Mouse (Mus musculus) kidney, embryonic 14.5 days (tissue): Measurements from ENCODE around the gene Plcd1. TPM values are rescaled to one million over a fixed set of nuclear protein-coding genes. Genes with fewer than 3 reads are reported as not detected.

Experiments used
- ATAC-seq: fragments of 200-750 bp; cut with Nextera tagmentation; 2 replicates; pipeline ENCODE4 v1.8.0; 2017; ENCODE audit warnings: moderate number of reproducible peaks, mild to moderate bottlenecking, moderate TSS enrichment, moderate library complexity; ENCODE audit not compliant: low FRiP score, low TSS enrichment
- H3K27ac ChIP-seq: fragments of 300-500 bp; sonication (generic); 2 replicates; pipeline ENCODE4 v1.5.1; 2014; ENCODE audit warnings: low read depth, mild to moderate bottlenecking, low read length, moderate library complexity, mixed read lengths
- H3K27me3 ChIP-seq: fragments of 300-500 bp; sonication (generic); 2 replicates; pipeline ENCODE4 v1.6.1; 2014; ENCODE audit warnings: mild to moderate bottlenecking, low read length; ENCODE audit not compliant: control insufficient read depth, insufficient read depth
- H3K36me3 ChIP-seq: fragments of 300-500 bp; sonication (generic); 2 replicates; pipeline ENCODE4 v1.6.1; 2014; ENCODE audit warnings: low read length, mixed read lengths; ENCODE audit not compliant: control insufficient read depth, insufficient read depth
- H3K4me1 ChIP-seq: fragments of 300-500 bp; sonication (generic); 2 replicates; pipeline ENCODE4 v1.6.1; 2014; ENCODE audit warnings: low read length, mixed read lengths; ENCODE audit not compliant: control insufficient read depth, insufficient read depth
- H3K4me2 ChIP-seq: fragments of 300-500 bp; sonication (generic); replicated peaks from 2 replicates; pipeline ENCODE4 v1.6.1; 2014; ENCODE audit warnings: low read depth, mild to moderate bottlenecking, low read length
- H3K4me3 ChIP-seq: fragments of 300-500 bp; sonication (generic); 2 replicates; pipeline ENCODE4 v1.5.1; 2014; ENCODE audit warnings: mild to moderate bottlenecking, low read length
- H3K9ac ChIP-seq: fragments of 300-500 bp; sonication (generic); 2 replicates; pipeline ENCODE4 v1.6.1; 2014; ENCODE audit warnings: low read depth, mild to moderate bottlenecking, low read length, moderate library complexity
- H3K9me3 ChIP-seq: fragments of 300-500 bp; sonication (generic); 2 replicates; pipeline ENCODE4 v1.6.1; 2016; ENCODE audit warnings: low read length; ENCODE audit not compliant: control insufficient read depth
- WGBS: fragments of 180-500 bp; shearing (Covaris S2); extraction: QIAGEN DNeasy Blood & Tissue Kit; methylation state at CpG from one replicate; pipeline ENCODE4 v1.1.7; 2014; 5-methylcytosine and 5-hydroxymethylcytosine counted together
- polyA plus RNA-seq: library from polyadenylated mRNA; unstranded; fragments of >200 nt; fragmentation: Nextera tagmentation; extraction: Ambion mirVana; gene quantifications from 2 replicates; pipeline ENCODE4 v1.2.1, GENCODE M21; 2014

Plcd1 gene
- polyA plus RNA-seq, 1 experiment from 2014 or later = 18.7 TPM

DNA sequence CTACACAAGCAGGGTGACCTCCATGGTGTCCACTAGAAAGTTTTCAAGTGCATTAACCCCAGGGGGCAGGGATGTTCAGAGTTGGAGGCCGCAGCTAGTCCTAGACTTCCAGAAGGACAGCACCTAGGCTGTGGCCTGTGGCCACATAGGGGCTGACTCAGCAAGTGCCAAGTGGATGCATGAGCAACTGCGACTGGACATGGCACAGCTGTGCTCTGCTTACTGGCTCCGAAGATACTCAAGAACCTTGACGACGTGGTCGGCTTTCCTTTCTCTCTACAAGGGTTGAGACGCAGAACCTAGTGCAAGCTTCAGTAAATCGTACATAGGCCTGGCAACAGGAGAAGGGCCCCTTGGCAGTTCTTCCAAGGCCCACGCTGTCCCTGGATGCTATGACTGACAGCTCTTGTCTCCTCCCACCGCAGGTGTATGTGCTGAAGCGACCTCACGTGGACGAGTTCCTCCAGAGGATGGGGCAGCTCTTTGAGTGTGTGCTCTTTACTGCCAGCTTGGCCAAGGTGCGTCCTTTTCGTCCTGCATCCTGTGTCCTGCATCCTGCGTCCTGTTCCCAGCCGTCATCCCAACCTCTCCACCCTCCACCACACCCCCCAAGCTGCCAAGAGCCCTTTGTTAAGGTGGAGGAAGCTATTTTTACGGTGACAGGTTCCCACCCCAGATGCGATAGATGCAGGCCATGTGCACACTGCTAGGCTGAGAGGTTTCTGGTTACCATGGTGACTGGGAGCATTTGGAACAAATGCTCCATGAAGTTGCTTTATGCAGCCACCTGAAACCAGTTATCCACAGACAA is 60.0 kb downstream of the Plcd1 start:
- Histone ChIP-seq H3K4me1 (peaks cover 27% of the 10 kb centered on the region), H3K4me3 (no peak overlapping the region), H3K27me3 (no peaks in the 10 kb centered on the region), H3K9ac (no peak overlapping the region), H3K4me2 (no peak overlapping the region), H3K9me3 (no peaks in the 10 kb centered on the region), H3K27ac (0 out of 2 replicates have a peak overlapping the region, but pooled peaks have one; percentile 17), H3K36me3 (peaks cover 46% of the 10 kb centered on the region)
- peak; percentile 41; the same call in 1 of the 2 replicates for ATAC-seq
- WGBS = 59% methylated on average over 19 of the region's 19 CpGs

DNA sequence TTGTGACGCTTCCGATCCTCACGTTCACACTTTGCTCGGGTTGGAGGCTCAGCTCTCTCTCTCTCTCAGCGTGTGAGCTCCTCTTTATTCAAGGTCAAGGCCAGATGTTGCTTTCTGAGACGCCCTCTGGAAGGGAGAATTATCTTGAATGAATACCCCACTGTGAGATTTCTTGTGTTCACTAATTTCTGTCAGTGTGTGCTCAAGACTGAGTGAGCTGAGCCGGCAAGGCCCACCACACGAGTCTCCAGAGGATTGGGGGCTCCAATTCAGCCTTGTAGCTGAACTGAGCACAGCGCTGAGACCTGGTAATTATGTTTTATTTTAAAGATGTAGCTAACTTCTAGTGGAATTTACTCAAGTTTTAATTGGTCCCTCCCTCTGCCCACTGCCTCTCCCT is 60.8 kb downstream of the Plcd1 start:
- Histone ChIP-seq H3K9ac (no peak overlapping the region), H3K4me1 (peaks cover 27% of the 10 kb centered on the region), H3K4me3 (no peak overlapping the region), H3K4me2 (no peak overlapping the region), H3K27me3 (no peaks in the 10 kb centered on the region), H3K27ac (peak overlapping the region; percentile 18; the same call in 1 of the 2 replicates), H3K36me3 (peaks cover 40% of the 10 kb centered on the region), H3K9me3 (no peaks in the 10 kb centered on the region)
- no peak for ATAC-seq
- WGBS = 71% methylated on average over 9 of the region's 9 CpGs

DNA sequence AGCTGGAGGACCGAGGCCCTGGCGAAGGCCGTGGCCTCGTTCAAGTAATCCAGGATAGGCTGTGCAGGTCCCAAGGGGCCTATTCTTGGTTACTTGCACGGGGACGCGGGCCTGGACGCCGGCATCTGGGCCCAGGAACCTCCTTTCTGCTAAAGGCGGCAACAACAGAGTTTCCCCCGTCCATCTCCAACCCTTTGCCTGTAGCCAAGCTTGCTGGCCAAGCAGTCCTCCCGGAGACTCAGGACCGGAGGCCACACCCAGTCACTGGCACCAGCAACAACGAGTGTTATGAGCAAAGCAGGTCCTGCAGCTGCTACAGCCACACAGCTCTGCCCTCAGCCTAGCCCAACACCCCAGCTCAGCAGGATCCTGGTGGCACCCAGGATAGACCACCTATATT is 61.5 kb downstream of the Plcd1 start:
- Histone ChIP-seq H3K36me3 (peaks cover 39% of the 10 kb centered on the region), H3K4me3 (no peak overlapping the region), H3K9ac (0 out of 2 replicates have a peak overlapping the region, but pooled peaks have one; percentile 7), H3K27me3 (no peaks in the 10 kb centered on the region), H3K27ac (peak overlapping the region; percentile 18; the same call in 1 of the 2 replicates), H3K4me1 (peaks cover 26% of the 10 kb centered on the region), H3K4me2 (no peak overlapping the region), H3K9me3 (no peaks in the 10 kb centered on the region)
- ATAC-seq = no peak
- 82% methylated on average over 14 of the region's 14 CpGs for WGBS

DNA sequence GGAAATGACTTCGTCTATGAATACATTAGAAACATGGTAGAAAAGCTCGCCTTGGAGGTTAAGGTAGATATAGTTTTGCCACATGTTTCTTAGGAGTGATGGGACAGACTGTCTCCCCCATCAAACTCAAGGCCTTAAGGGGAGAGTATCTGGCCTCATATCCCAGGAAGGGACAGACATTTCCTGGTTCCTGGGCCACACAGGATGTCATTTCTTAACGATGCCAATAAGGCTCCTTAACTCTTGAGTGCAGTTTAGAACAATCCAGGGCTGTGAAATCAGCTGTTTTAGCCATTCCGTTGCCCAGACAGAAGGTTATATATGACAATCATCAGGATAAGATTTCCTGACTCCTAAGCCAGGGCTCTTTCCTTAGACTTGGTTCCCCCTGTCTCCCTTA is 62.3 kb downstream of the Plcd1 start:
- WGBS = 85% methylated on average over 4 of the region's 4 CpGs
- no peak overlapping the region for H3K9ac ChIP-seq

DNA sequence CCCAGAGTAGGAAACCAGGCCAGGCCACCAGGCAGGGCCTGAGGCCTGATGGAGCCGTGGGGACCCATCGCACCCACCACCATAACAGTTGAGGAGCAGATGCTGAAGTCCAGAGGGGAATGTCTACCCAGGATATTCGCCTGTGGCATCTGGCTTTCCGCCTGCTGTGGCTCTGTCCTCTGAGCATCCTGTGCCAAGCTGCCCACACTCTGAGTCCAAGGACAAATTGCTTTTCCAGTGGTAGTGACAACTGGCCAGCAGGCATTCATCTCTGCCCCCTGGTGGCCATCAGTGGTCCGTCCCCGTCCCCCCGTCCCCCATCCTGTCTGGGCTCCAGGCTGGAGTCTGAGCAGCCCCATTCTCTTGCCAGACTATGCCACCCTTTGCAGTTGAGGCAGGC is 63.7 kb downstream of the Plcd1 start:
- H3K27me3 ChIP-seq = no peaks in the 10 kb centered on the region
- 62% methylated on average over 7 of the region's 7 CpGs for WGBS
- peaks cover 28% of the 10 kb centered on the region for H3K36me3 ChIP-seq
- no peak overlapping the region for H3K4me2 ChIP-seq
- peaks cover 36% of the 10 kb centered on the region for H3K4me1 ChIP-seq
- no peak overlapping the region for H3K4me3 ChIP-seq
- H3K27ac ChIP-seq = no peak overlapping the region
- no peak overlapping the region for H3K9ac ChIP-seq
- no peaks in the 10 kb centered on the region for H3K9me3 ChIP-seq
- ATAC-seq = no peak

More for the DNA sequence above, 62.3 kb downstream of the Plcd1 start:
- Histone ChIP-seq H3K4me1 (peaks cover 27% of the 10 kb centered on the region), H3K4me2 (no peak overlapping the region), H3K36me3 (peaks cover 38% of the 10 kb centered on the region), H3K27ac (no peak overlapping the region), H3K9me3 (no peaks in the 10 kb centered on the region), H3K4me3 (no peak overlapping the region), H3K27me3 (no peaks in the 10 kb centered on the region)
- no peak for ATAC-seq

DNA sequence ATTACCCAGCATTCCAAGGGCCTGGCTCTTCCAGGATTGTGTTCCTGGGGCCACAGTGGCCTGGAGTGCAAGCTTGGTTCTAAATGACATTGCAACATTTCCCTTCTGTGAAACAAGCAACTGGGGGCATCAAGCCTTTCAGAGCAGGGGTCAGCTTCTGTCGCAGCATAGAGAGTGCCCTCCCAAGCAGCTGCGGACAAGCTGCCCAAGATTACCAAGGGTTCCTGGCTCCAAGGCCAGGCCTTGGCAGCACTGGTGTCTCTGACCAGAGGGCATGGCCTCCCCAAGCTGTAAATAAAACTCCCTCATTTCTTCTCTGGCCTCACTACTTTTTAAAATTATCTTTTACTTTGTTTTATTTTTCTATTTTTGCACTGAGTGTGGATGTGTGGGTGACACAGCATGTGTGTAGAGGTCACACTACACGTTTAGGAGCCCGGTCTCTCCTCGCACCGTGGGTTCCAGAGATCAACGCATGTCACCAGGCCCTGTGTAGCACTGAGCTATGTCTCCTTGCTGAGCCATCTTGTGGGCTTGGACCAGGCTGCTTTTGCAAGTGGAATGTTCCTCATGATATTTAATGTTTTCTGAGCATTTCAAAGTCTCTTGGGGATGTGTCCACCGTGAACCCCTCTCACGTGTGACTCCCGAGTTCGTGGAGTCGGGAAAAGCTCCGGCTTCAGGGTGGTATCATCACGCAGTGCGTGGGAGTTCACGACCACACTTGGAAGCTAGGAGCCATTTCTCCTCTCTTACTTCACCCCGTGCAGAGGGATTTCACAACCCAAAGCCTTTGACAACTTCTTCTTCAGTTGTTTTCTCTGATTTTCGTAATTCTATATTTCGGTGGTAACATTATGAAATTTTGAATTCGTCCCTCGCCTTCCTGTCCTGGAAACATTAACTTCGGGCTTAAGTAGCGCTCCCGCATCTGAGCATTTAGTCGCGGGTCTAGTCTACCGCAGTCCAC is 64.8 kb downstream of the Plcd1 start:
- no peak overlapping the region for H3K9ac ChIP-seq

DNA sequence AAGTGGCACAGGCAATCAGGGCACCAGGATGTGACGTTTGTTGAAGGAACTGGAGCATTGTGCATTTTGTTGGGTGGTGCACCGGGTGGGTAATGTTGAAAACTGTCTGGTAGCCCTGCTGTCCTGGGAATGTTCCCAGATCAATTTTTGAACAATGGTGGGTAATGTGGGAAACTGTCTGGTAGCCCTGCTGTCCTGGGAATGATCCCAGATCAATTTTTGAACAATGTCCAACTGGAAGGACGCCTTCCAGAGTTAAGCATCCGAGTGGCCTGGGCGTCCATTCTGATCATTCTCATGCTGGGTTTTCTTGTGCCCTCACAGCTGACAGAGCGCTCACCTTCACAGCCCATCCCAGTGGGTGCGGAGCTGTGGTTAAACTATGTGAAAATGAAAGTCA is 66.0 kb downstream of the Plcd1 start:
- Histone ChIP-seq H3K9me3 (no peaks in the 10 kb centered on the region), H3K4me3 (no peak overlapping the region), H3K36me3 (peaks cover 15% of the 10 kb centered on the region; the same call in 1 of the 2 replicates), H3K4me1 (peaks cover 29% of the 10 kb centered on the region), H3K9ac (no peak overlapping the region), H3K27ac (no peak overlapping the region), H3K27me3 (no peaks in the 10 kb centered on the region), H3K4me2 (no peak overlapping the region)
- WGBS = 89% methylated on average over 7 of the region's 7 CpGs
- ATAC-seq = no peak

More for the DNA sequence above, 64.8 kb downstream of the Plcd1 start:
- ATAC-seq = no peak
- H3K27ac ChIP-seq = no peak overlapping the region
- H3K4me1 ChIP-seq = peaks cover 41% of the 10 kb centered on the region
- H3K27me3 ChIP-seq = no peaks in the 10 kb centered on the region
- H3K4me3 ChIP-seq = no peak overlapping the region
- H3K36me3 ChIP-seq = peaks cover 18% of the 10 kb centered on the region; the same call in 1 of the 2 replicates
- no peaks in the 10 kb centered on the region for H3K9me3 ChIP-seq
- 93% methylated on average over 27 of the region's 27 CpGs for WGBS
- H3K4me2 ChIP-seq = no peak overlapping the region

DNA sequence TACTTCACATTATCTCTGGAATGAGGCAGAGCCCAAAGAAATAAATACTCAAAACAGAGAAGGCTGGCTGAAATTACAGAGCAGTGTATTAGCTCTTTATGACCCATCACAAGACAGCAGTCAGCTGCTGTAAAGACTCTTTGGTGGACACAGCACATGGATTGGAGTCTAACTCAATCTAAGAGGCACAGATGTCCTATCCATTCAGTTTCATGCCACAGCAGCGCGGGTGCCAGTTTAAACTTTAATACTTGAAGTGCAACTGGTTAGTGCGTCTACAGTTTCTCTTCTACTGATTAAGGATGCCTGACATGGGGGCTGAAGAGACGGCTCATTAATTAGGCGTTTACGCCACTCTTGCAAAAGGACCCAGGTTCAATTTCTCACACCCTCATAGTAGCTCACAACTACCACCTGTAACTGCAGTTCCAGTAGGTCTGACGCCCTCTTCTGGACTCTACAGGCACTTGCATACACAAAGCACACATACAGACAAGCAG is 67.4 kb downstream of the Plcd1 start:
- ATAC-seq = peak; percentile 83
- Histone ChIP-seq H3K9me3 (no peaks in the 10 kb centered on the region), H3K4me1 (peaks cover 30% of the 10 kb centered on the region), H3K36me3 (peaks cover 14% of the 10 kb centered on the region; the same call in 1 of the 2 replicates), H3K4me3 (no peak overlapping the region), H3K27ac (peak overlapping the region; percentile 88), H3K9ac (no peak overlapping the region), H3K4me2 (no peak overlapping the region), H3K27me3 (no peaks in the 10 kb centered on the region)
- WGBS = 49% methylated on average over 7 of the region's 7 CpGs
